In genomic region chr15:99113396-99113975, GRCm38 (mm10) we compare ENCODE assay signal across 8 mouse cellular contexts. TPM values are rescaled to one million over a fixed set of nuclear protein-coding genes. Genes with fewer than 3 reads are reported as not detected.
DNase-seq lines count a peak whose midpoint lies in the region; ATAC-seq lines count a peak whose summit lies in the region.

No protein-coding gene starts in this region.

- H3K36me3 ChIP-seq in forebrain, embryonic 14.5 days (ENCODE audit: control insufficient read depth, insufficient read depth, low read length): no peaks in the 10 kb centered on the region
- no peaks in the 10 kb centered on the region for H3K36me3 ChIP-seq in forebrain, embryonic 16.5 days (ENCODE audit: control insufficient read depth, insufficient read depth)
- H3K36me3 ChIP-seq in neural tube, embryonic 15.5 days: no peaks in the 10 kb centered on the region

- peak overlapping the region; percentile 4; the same call in 1 of the 2 replicates for H3K4me2 ChIP-seq in forebrain, embryonic 14.5 days (ENCODE audit: low read length)
- no peak overlapping the region for H3K4me2 ChIP-seq in forebrain, embryonic 16.5 days (ENCODE audit: low read length)
- H3K4me2 ChIP-seq in neural tube, embryonic 15.5 days: peak overlapping the region; percentile 25

- no peak for DNase-seq in forebrain, embryonic 14.5 days (ENCODE audit: low spot score)
- DNase-seq in testis, postnatal 10 days (ENCODE audit: low spot score): peak; percentile 61
- DNase-seq in testis, postnatal 14 days (ENCODE audit: low spot score): no peak
- DNase-seq in induced T-regulatory cell, adult 2 months (ENCODE audit: low read depth): peak; percentile 56
- no peak for DNase-seq in B cell, adult 2 months

- H3K4me1 ChIP-seq in forebrain, embryonic 14.5 days (ENCODE audit: control insufficient read depth, insufficient read depth, low read length): no peaks in the 10 kb centered on the region
- no peaks in the 10 kb centered on the region for H3K4me1 ChIP-seq in forebrain, embryonic 16.5 days (replicated peaks; ENCODE audit: control insufficient read depth, insufficient read depth, low read length)
- peaks cover 4% of the 10 kb centered on the region; the same call in 1 of the 2 replicates for H3K4me1 ChIP-seq in neural tube, embryonic 15.5 days

- H3K9ac ChIP-seq in forebrain, embryonic 14.5 days (ENCODE audit: low read length): no peak overlapping the region
- H3K9ac ChIP-seq in forebrain, embryonic 16.5 days (replicated peaks; ENCODE audit: low read depth, low read length): no peak overlapping the region
- H3K9ac ChIP-seq in neural tube, embryonic 15.5 days (replicated peaks): no peak overlapping the region

- 4% methylated on average over 9 of the region's 9 CpGs for WGBS in forebrain, embryonic 14.5 days
- WGBS in forebrain, embryonic 16.5 days: 5% methylated on average over 9 of the region's 9 CpGs
- WGBS in neural tube, embryonic 15.5 days: 8% methylated on average over 9 of the region's 9 CpGs

- ATAC-seq in forebrain, embryonic 14.5 days: no peak
- no peak for ATAC-seq in forebrain, embryonic 16.5 days
- ATAC-seq in neural tube, embryonic 15.5 days (ENCODE audit: low FRiP score): no peak
- ATAC-seq in inflammation-experienced regulatory T-cells, adult 6 months: no peak

- no peaks in the 10 kb centered on the region for H3K9me3 ChIP-seq in forebrain, embryonic 14.5 days (replicated peaks; ENCODE audit: control insufficient read depth, low read length)
- H3K9me3 ChIP-seq in forebrain, embryonic 16.5 days (ENCODE audit: control insufficient read depth, low read length): no peaks in the 10 kb centered on the region
- H3K9me3 ChIP-seq in neural tube, embryonic 15.5 days (replicated peaks): no peaks in the 10 kb centered on the region

- H3K27ac ChIP-seq in forebrain, embryonic 14.5 days (ENCODE audit: low read depth, low read length): no peak overlapping the region
- no peak overlapping the region for H3K27ac ChIP-seq in forebrain, embryonic 16.5 days (ENCODE audit: low read length)
- H3K27ac ChIP-seq in neural tube, embryonic 15.5 days (replicated peaks): no peak overlapping the region

- no peaks in the 10 kb centered on the region for H3K27me3 ChIP-seq in forebrain, embryonic 14.5 days (replicated peaks; ENCODE audit: control insufficient read depth, insufficient read depth, low read length)
- no peaks in the 10 kb centered on the region for H3K27me3 ChIP-seq in forebrain, embryonic 16.5 days (replicated peaks; ENCODE audit: control insufficient read depth, insufficient read depth, low read length)
- no peaks in the 10 kb centered on the region for H3K27me3 ChIP-seq in neural tube, embryonic 15.5 days (replicated peaks)

- no peak overlapping the region for H3K4me3 ChIP-seq in forebrain, embryonic 14.5 days (ENCODE audit: low read depth, low read length)
- H3K4me3 ChIP-seq in forebrain, embryonic 16.5 days (replicated peaks; ENCODE audit: low read length): no peak overlapping the region
- no peak overlapping the region for H3K4me3 ChIP-seq in neural tube, embryonic 15.5 days (replicated peaks)

RNA-seq across cellular contexts. Expression of gene Spats2, which starts 12.2 kb away (rescaled TPM):
- polyA plus RNA-seq in forebrain, embryonic 14.5 days (2014; fragmentation: Nextera tagmentation; extraction: Ambion mirVana): 38.6 and 39.0 TPM in 2 replicates
- 39.5 and 44.6 TPM in 2 replicates for polyA plus RNA-seq in forebrain, embryonic 16.5 days (2015; fragmentation: Nextera tagmentation; extraction: Ambion mirVana)
- polyA plus RNA-seq in neural tube, embryonic 15.5 days (2015; fragmentation: Nextera tagmentation; extraction: Ambion mirVana): 28.9 and 35.4 TPM in 2 replicates
- polyA plus RNA-seq in inflammation-experienced regulatory T-cells, adult 6 months (2017; shearing (Covaris generic)): under 1 TPM in 1 of 3 experiments, not detected in 2; 0.17 TPM

RNA-seq across cellular contexts. Expression of gene Dnajc22, which starts 20.5 kb away (rescaled TPM):
- polyA plus RNA-seq in forebrain, embryonic 14.5 days (2014; fragmentation: Nextera tagmentation; extraction: Ambion mirVana): 0.14 and 0.36 TPM in 2 replicates
- polyA plus RNA-seq in forebrain, embryonic 16.5 days (2015; fragmentation: Nextera tagmentation; extraction: Ambion mirVana): 0.27 and 0.51 TPM in 2 replicates
- polyA plus RNA-seq in neural tube, embryonic 15.5 days (2015; fragmentation: Nextera tagmentation; extraction: Ambion mirVana): 0.47 and 2.3 TPM in 2 replicates
- not detected for polyA plus RNA-seq in inflammation-experienced regulatory T-cells, adult 6 months (2017; shearing (Covaris generic))

RNA-seq across cellular contexts. Expression of gene C1ql4, which starts 25.9 kb away (rescaled TPM):
- not detected in 2 replicates for polyA plus RNA-seq in forebrain, embryonic 14.5 days (2014; fragmentation: Nextera tagmentation; extraction: Ambion mirVana)
- 0.71 TPM in 1 of 2 replicates, not detected in the other for polyA plus RNA-seq in forebrain, embryonic 16.5 days (2015; fragmentation: Nextera tagmentation; extraction: Ambion mirVana)
- polyA plus RNA-seq in neural tube, embryonic 15.5 days (2015; fragmentation: Nextera tagmentation; extraction: Ambion mirVana): 2.4 and 3.6 TPM in 2 replicates
- not detected for polyA plus RNA-seq in inflammation-experienced regulatory T-cells, adult 6 months (2017; shearing (Covaris generic))

RNA-seq across cellular contexts. Expression of gene Troap, which starts 39.1 kb away (rescaled TPM):
- 11.0 and 13.6 TPM in 2 replicates for polyA plus RNA-seq in forebrain, embryonic 14.5 days (2014; fragmentation: Nextera tagmentation; extraction: Ambion mirVana)
- polyA plus RNA-seq in forebrain, embryonic 16.5 days (2015; fragmentation: Nextera tagmentation; extraction: Ambion mirVana): 15.9 and 17.3 TPM in 2 replicates
- 4.6 and 10.3 TPM in 2 replicates for polyA plus RNA-seq in neural tube, embryonic 15.5 days (2015; fragmentation: Nextera tagmentation; extraction: Ambion mirVana)
- polyA plus RNA-seq in inflammation-experienced regulatory T-cells, adult 6 months (2017; shearing (Covaris generic)): 1 to 10 TPM in 2 of 3 experiments, under 1 TPM in 1; 0.92 to 9.3 (median 1.1) TPM

RNA-seq across cellular contexts. Expression of gene Prph, which starts 58.5 kb away (rescaled TPM):
- 0.84 and 1.0 TPM in 2 replicates for polyA plus RNA-seq in forebrain, embryonic 14.5 days (2014; fragmentation: Nextera tagmentation; extraction: Ambion mirVana)
- polyA plus RNA-seq in forebrain, embryonic 16.5 days (2015; fragmentation: Nextera tagmentation; extraction: Ambion mirVana): 1.3 and 2.2 TPM in 2 replicates
- polyA plus RNA-seq in neural tube, embryonic 15.5 days (2015; fragmentation: Nextera tagmentation; extraction: Ambion mirVana): 185 and 209 TPM in 2 replicates
- not detected for polyA plus RNA-seq in inflammation-experienced regulatory T-cells, adult 6 months (2017; shearing (Covaris generic))

Comparison
In these comparisons a context has a peak if more than half of its experiments do, and no peak if none do; other contexts are left out.
1. DNase-seq: peak in testis, postnatal 10 days (single experiment) and induced T-regulatory cell, adult 2 months (single experiment); none in forebrain, embryonic 14.5 days (single experiment), testis, postnatal 14 days (single experiment) and B cell, adult 2 months (0 of 2).
2. RNA of gene Spats2, which starts 12.2 kb away (polyA plus RNA-seq): 39.5 to 44.6 TPM in forebrain, embryonic 16.5 days, 38.6 to 39.0 TPM in forebrain, embryonic 14.5 days and 28.9 to 35.4 TPM in neural tube, embryonic 15.5 days; 0.17 TPM in inflammation-experienced regulatory T-cells, adult 6 months; every median in the first group is over 10 times any median in the second.